Mouse (Mus musculus) splenic B cell, adult 2 months (primary cell): ENCODE measurements around the gene Shf.

ENCODE experiments used
- DNase-seq: peaks from one replicate; pipeline ENCODE4 v3.0.0-alpha.2; 2011; ENCODE audit warnings: low read depth, low spot score
- H3K27me3 ChIP-seq: 2 replicates; pipeline ENCODE4 v1.6.1; 2012; ENCODE audit warnings: mild to moderate bottlenecking, low read length, moderate library complexity, mixed read lengths; ENCODE audit not compliant: control insufficient read depth, poor library complexity, insufficient read depth, severe bottlenecking
- H3K36me3 ChIP-seq: 2 replicates; pipeline ENCODE4 v1.6.1; 2012; ENCODE audit warnings: mild to moderate bottlenecking, low read length, moderate library complexity, mixed read lengths; ENCODE audit not compliant: control insufficient read depth, poor library complexity, insufficient read depth, severe bottlenecking

Shf gene

GRCm38 (mm10) chr2:122311561-122311960 lies 57.4 kb downstream of the Shf start:
- Histone ChIP-seq H3K27me3 (no peaks in the 10 kb centered on the region; the same call in 1 of the 2 replicates), H3K36me3 (no peaks in the 10 kb centered on the region)
- no peak for DNase-seq

- DNase-seq: no peak
These were observed 59.3 kb downstream of the Shf start for GRCm38 (mm10) chr2:122309647-122310046.

GRCm38 (mm10) chr2:122306184-122306583 lies 62.8 kb downstream of the Shf start:
- Histone ChIP-seq H3K27me3 (no peaks in the 10 kb centered on the region; the same call in 1 of the 2 replicates), H3K36me3 (no peaks in the 10 kb centered on the region)
- no peak for DNase-seq

More at GRCm38 (mm10) chr2:122309647-122310046, 59.3 kb downstream of the Shf start:
- Histone ChIP-seq H3K27me3 (no peaks in the 10 kb centered on the region; the same call in 1 of the 2 replicates), H3K36me3 (no peaks in the 10 kb centered on the region)

GRCm38 (mm10) chr2:122305097-122305892 lies 63.7 kb downstream of the Shf start:
- DNase-seq: no peak
- Histone ChIP-seq H3K36me3 (no peaks in the 10 kb centered on the region), H3K27me3 (no peaks in the 10 kb centered on the region; the same call in 1 of the 2 replicates)

- Histone ChIP-seq H3K36me3 (no peaks in the 10 kb centered on the region), H3K27me3 (peaks cover 1% of the 10 kb centered on the region; the same call in 1 of the 2 replicates)
- DNase-seq: no peak
These were observed 64.4 kb downstream of the Shf start for GRCm38 (mm10) chr2:122304544-122304943.

- DNase-seq: peak; percentile 83
- H3K36me3 ChIP-seq: no peaks in the 10 kb centered on the region
- H3K27me3 ChIP-seq: peaks cover 2% of the 10 kb centered on the region; the same call in 1 of the 2 replicates
These were observed 66.3 kb downstream of the Shf start for GRCm38 (mm10) chr2:122302574-122303241.

GRCm38 (mm10) chr2:122301921-122302573 lies 66.9 kb downstream of the Shf start:
- peaks cover 2% of the 10 kb centered on the region; the same call in 1 of the 2 replicates for H3K27me3 ChIP-seq
- DNase-seq: peak; percentile 5
- H3K36me3 ChIP-seq: no peaks in the 10 kb centered on the region

- DNase-seq: peak; percentile 48
- H3K27me3 ChIP-seq: peaks cover 2% of the 10 kb centered on the region; the same call in 1 of the 2 replicates
- H3K36me3 ChIP-seq: no peaks in the 10 kb centered on the region
These were observed 67.7 kb downstream of the Shf start for GRCm38 (mm10) chr2:122301081-122301920.

- Histone ChIP-seq H3K36me3 (no peaks in the 10 kb centered on the region), H3K27me3 (peaks cover 2% of the 10 kb centered on the region; the same call in 1 of the 2 replicates)
- peak; percentile 8 for DNase-seq
These were observed 68.3 kb downstream of the Shf start for GRCm38 (mm10) chr2:122300656-122301020.

GRCm38 (mm10) chr2:122299911-122300655 lies 68.9 kb downstream of the Shf start:
- DNase-seq: peak; percentile 13
- Histone ChIP-seq H3K36me3 (no peaks in the 10 kb centered on the region), H3K27me3 (peaks cover 2% of the 10 kb centered on the region; the same call in 1 of the 2 replicates)
